Mouse (Mus musculus) limb, embryonic 14.5 days (tissue): ENCODE measurements around the gene Gm884. TPM values are rescaled to one million over a fixed set of nuclear protein-coding genes. Genes with fewer than 3 reads are reported as not detected.

ENCODE experiments used
- ATAC-seq: fragments of 200-750 bp; cut with Nextera tagmentation; 2 replicates; pipeline ENCODE4 v1.8.0; 2017; ENCODE audit warnings: low read depth, moderate number of reproducible peaks, moderate TSS enrichment; ENCODE audit not compliant: low FRiP score
- DNase-seq: peaks from one replicate; pipeline ENCODE4 v3.0.0-alpha.2; 2015; ENCODE audit warnings: low spot score
- H3K27ac ChIP-seq: fragments of 300-500 bp; sonication (generic); replicated peaks from 2 replicates; pipeline ENCODE4 v1.5.1; 2014; ENCODE audit warnings: low read depth, mild to moderate bottlenecking, low read length, moderate library complexity, mixed read lengths
- H3K27me3 ChIP-seq: fragments of 300-500 bp; sonication (generic); 2 replicates; pipeline ENCODE4 v1.6.1; 2014; ENCODE audit warnings: low read length, mixed read lengths; ENCODE audit not compliant: control insufficient read depth, insufficient read depth
- H3K36me3 ChIP-seq: fragments of 300-500 bp; sonication (generic); 2 replicates; pipeline ENCODE4 v1.6.1; 2014; ENCODE audit warnings: mild to moderate bottlenecking, low read length, moderate library complexity, mixed read lengths; ENCODE audit not compliant: control insufficient read depth, insufficient read depth
- H3K4me1 ChIP-seq: fragments of 300-500 bp; sonication (generic); 2 replicates; pipeline ENCODE4 v1.6.1; 2014; ENCODE audit warnings: antibody characterized with exemption, low read length, mixed read lengths; ENCODE audit not compliant: control insufficient read depth, insufficient read depth
- H3K4me2 ChIP-seq: fragments of 300-500 bp; sonication (generic); replicated peaks from 2 replicates; pipeline ENCODE4 v1.6.1; 2014; ENCODE audit warnings: low read depth, mild to moderate bottlenecking, low read length, moderate library complexity; ENCODE audit not compliant: severe bottlenecking
- H3K4me3 ChIP-seq: fragments of 300-500 bp; sonication (generic); replicated peaks from 2 replicates; pipeline ENCODE4 v1.5.1; 2014; ENCODE audit warnings: low read length
- H3K9ac ChIP-seq: fragments of 300-500 bp; sonication (generic); 2 replicates; pipeline ENCODE4 v1.6.1; 2014; ENCODE audit warnings: mild to moderate bottlenecking, low read depth, low read length, moderate library complexity; ENCODE audit not compliant: severe bottlenecking
- H3K9me3 ChIP-seq: fragments of 300-500 bp; sonication (generic); 2 replicates; pipeline ENCODE4 v1.6.1; 2016; ENCODE audit warnings: low read length; ENCODE audit not compliant: control insufficient read depth
- POLR2A ChIP-seq: fragments of 200-500 bp; IDR thresholded peaks from 2 replicates; pipeline ENCODE4 v1.8.0; 2012; ENCODE audit warnings: inconsistent platforms, mild to moderate bottlenecking, moderate library complexity, borderline replicate concordance; ENCODE audit not compliant: insufficient read depth, insufficient read length; ENCODE audit errors: extremely low read depth
- WGBS: fragments of 180-500 bp; shearing (Covaris S2); extraction: QIAGEN DNeasy Blood & Tissue Kit; methylation state at CpG from one replicate; pipeline ENCODE4 v1.1.7; 2014; 5-methylcytosine and 5-hydroxymethylcytosine counted together
- polyA plus RNA-seq, 2 experiments: library from polyadenylated mRNA; depleted of rRNA in 1 of 2; stranded (reverse) in 1 of 2; unstranded in 1 of 2; fragments of >200 nt; fragmentation: Nextera tagmentation in 1 of 2; extraction: Ambion mirVana in 1 of 2; gene quantifications; 2 replicates each; pipeline versions ENCODE4 v1.2.1 to v1.2.3; 2012 to 2014

The Gm884 gene
- polyA plus RNA-seq, 2 experiments: not detected

- no peak for DNase-seq
- TF ChIP-seq POLR2A: no peak
- H3K27me3 ChIP-seq: no peaks in the 10 kb centered on the region
- no peak overlapping the region for H3K4me2 ChIP-seq
- H3K9ac ChIP-seq: no peak overlapping the region
- H3K4me1 ChIP-seq: no peaks in the 10 kb centered on the region
- H3K36me3 ChIP-seq: no peaks in the 10 kb centered on the region
- H3K4me3 ChIP-seq: no peak overlapping the region
- H3K27ac ChIP-seq: no peak overlapping the region
- H3K9me3 ChIP-seq: no peaks in the 10 kb centered on the region
- WGBS: 74% methylated on average over 6 of the region's 6 CpGs
- no peak for ATAC-seq
Measured at GRCm38 (mm10) chr11:103636261-103636660, 15.3 kb upstream of the Gm884 start.

GRCm38 (mm10) chr11:103635481-103635880 lies 14.5 kb upstream of the Gm884 start:
- no peaks in the 10 kb centered on the region for H3K36me3 ChIP-seq
- TF ChIP-seq POLR2A: no peak
- ATAC-seq (no peak), DNase-seq (no peak)
- no peak overlapping the region for H3K27ac ChIP-seq
- H3K27me3 ChIP-seq: no peaks in the 10 kb centered on the region
- no peaks in the 10 kb centered on the region for H3K9me3 ChIP-seq
- no peak overlapping the region for H3K9ac ChIP-seq
- 78% methylated on average over 3 of the region's 3 CpGs for WGBS
- H3K4me1 ChIP-seq: no peaks in the 10 kb centered on the region
- H3K4me3 ChIP-seq: no peak overlapping the region
- no peak overlapping the region for H3K4me2 ChIP-seq

- Histone ChIP-seq H3K4me3 (no peak overlapping the region), H3K9me3 (no peaks in the 10 kb centered on the region), H3K27ac (no peak overlapping the region), H3K4me2 (no peak overlapping the region), H3K36me3 (no peaks in the 10 kb centered on the region), H3K27me3 (no peaks in the 10 kb centered on the region), H3K4me1 (no peaks in the 10 kb centered on the region), H3K9ac (no peak overlapping the region)
- ATAC-seq (no peak), DNase-seq (no peak)
- 85% methylated on average over 7 of the region's 7 CpGs for WGBS
- no peak for TF ChIP-seq POLR2A
Measured at GRCm38 (mm10) chr11:103634806-103635205, 13.9 kb upstream of the Gm884 start.

GRCm38 (mm10) chr11:103627453-103627852 lies 6.5 kb upstream of the Gm884 start:
- ATAC-seq (no peak), DNase-seq (no peak)
- H3K27ac ChIP-seq: no peak overlapping the region
- no peak overlapping the region for H3K4me3 ChIP-seq
- H3K4me1 ChIP-seq: no peaks in the 10 kb centered on the region
- H3K4me2 ChIP-seq: no peak overlapping the region
- H3K9me3 ChIP-seq: no peaks in the 10 kb centered on the region
- no peaks in the 10 kb centered on the region for H3K27me3 ChIP-seq
- H3K9ac ChIP-seq: no peak overlapping the region
- H3K36me3 ChIP-seq: no peaks in the 10 kb centered on the region
- WGBS: 80% methylated on average over 23 of the region's 23 CpGs
- TF ChIP-seq POLR2A: no peak

GRCm38 (mm10) chr11:103610772-103611171 lies 10.2 kb downstream of the Gm884 start:
- Histone ChIP-seq H3K27me3 (no peaks in the 10 kb centered on the region), H3K27ac (no peak overlapping the region), H3K4me2 (no peak overlapping the region), H3K4me1 (no peaks in the 10 kb centered on the region), H3K9ac (no peak overlapping the region), H3K9me3 (no peaks in the 10 kb centered on the region), H3K4me3 (no peak overlapping the region), H3K36me3 (no peaks in the 10 kb centered on the region)
- no peak for TF ChIP-seq POLR2A
- no peak for ATAC-seq
- 85% methylated on average over 2 of the region's 2 CpGs for WGBS
- no peak for DNase-seq

GRCm38 (mm10) chr11:103606611-103607010 lies 14.3 kb downstream of the Gm884 start:
- H3K27me3 ChIP-seq: no peaks in the 10 kb centered on the region
- no peak for TF ChIP-seq POLR2A
- no peak for DNase-seq
- WGBS: 55% methylated on average over 5 of the region's 5 CpGs
- H3K36me3 ChIP-seq: no peaks in the 10 kb centered on the region
- no peak overlapping the region for H3K4me3 ChIP-seq
- ATAC-seq: no peak
- no peak overlapping the region for H3K27ac ChIP-seq
- H3K9me3 ChIP-seq: no peaks in the 10 kb centered on the region
- no peak overlapping the region for H3K4me2 ChIP-seq
- H3K4me1 ChIP-seq: no peaks in the 10 kb centered on the region
- H3K9ac ChIP-seq: no peak overlapping the region
